Mouse (Mus musculus) thymus, adult 2 months (tissue): ENCODE results near the gene Tspan4.

ENCODE experiments used
- CTCF ChIP-seq: fragments of 200-500 bp; IDR thresholded peaks from 2 replicates; pipeline ENCODE4 v1.5.1; 2012; ENCODE audit warnings: mild to moderate bottlenecking, control low read depth, low read length, moderate library complexity, borderline replicate concordance; ENCODE audit not compliant: control insufficient read depth, poor library complexity, insufficient read depth; ENCODE audit errors: extremely low read depth
- POLR2A ChIP-seq: fragments of 200-500 bp; IDR thresholded peaks from 2 replicates; pipeline ENCODE4 v1.6.1; 2012; ENCODE audit warnings: mild to moderate bottlenecking, low read length, control low read depth, moderate library complexity; ENCODE audit not compliant: control insufficient read depth, poor library complexity, insufficient read depth; ENCODE audit errors: extremely low read depth

DNA sequence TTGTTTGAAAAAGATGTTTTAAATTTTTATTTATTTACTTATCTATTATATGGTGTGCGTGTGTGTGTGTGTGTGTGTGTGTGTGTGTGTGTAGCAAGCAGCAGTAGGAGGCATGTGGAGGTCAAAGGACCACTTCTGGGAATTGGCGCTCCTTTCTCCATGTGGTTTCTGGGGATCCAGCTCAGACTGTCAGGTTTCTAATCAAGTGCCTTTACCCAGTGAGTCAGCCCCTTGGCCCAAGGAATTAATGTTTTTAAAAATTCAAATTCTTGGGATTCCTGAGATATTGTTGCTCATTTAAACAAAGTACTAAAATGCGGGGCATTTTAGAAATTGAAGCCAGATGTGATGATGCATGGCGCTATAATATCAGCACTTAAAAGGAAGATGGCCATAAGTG is 66.6 kb downstream of the Tspan4 start:
- TF ChIP-seq CTCF = no peak
- no peak for TF ChIP-seq POLR2A
